In genomic region chr13:37403708-37404107, GRCm38 (mm10) we compare ENCODE assay signal across 24 mouse cellular contexts. TPM values are rescaled to one million over a fixed set of nuclear protein-coding genes. Genes with fewer than 3 reads are reported as not detected.
A peak's percentile ranks its signal among the peaks of the same experiment; 100 is the strongest.
DNase-seq lines count a peak whose midpoint lies in the region; ATAC-seq and TF ChIP-seq lines count a peak whose summit lies in the region.
"Had no signal": no experiment of that assay in that cellular context is flagged by ENCODE, and none has a peak within 500 bp of the region (broad histone marks: within the 10 kb centered on the region; RNA-seq: fewer than 3 reads in every experiment).

No protein-coding gene starts in this region.

- no peak for TF ChIP-seq EP300 in stomach, postnatal 0 days (optimal IDR thresholded peaks at IDR 0.05)

- H3K9ac ChIP-seq in stomach, postnatal 0 days (ENCODE audit: low read length), result no peak overlapping the region
- H3K9ac ChIP-seq: embryonic facial prominence, embryonic 12.5 days; forebrain, embryonic 13.5 days; forebrain, embryonic 15.5 days; forebrain, postnatal 0 days had no signal

- intact Hi-C loops in left cerebral cortex, adult 2 months (cut with DNase I), result no loop called here

- H3K27me3 ChIP-seq in splenic B cell, adult 2 months (ENCODE audit: control insufficient read depth, insufficient read depth, low read length, poor library complexity, severe bottlenecking), result no peaks in the 10 kb centered on the region
- no peaks in the 10 kb centered on the region for H3K27me3 ChIP-seq in stomach, postnatal 0 days (ENCODE audit: control insufficient read depth, insufficient read depth, low read length)
- H3K27me3 ChIP-seq: embryonic facial prominence, embryonic 12.5 days; forebrain, embryonic 13.5 days; forebrain, embryonic 15.5 days had no signal

- H3K4me2 ChIP-seq in stomach, postnatal 0 days (replicated peaks; ENCODE audit: low read depth), result no peak overlapping the region
- H3K4me2 ChIP-seq: embryonic facial prominence, embryonic 12.5 days; forebrain, embryonic 13.5 days; forebrain, embryonic 15.5 days had no signal

- DNase-seq in CD4-positive, CD25-positive, alpha-beta regulatory T cell, adult 2 months (ENCODE audit: low read depth, low spot score), result peak; percentile 13
- peak; percentile 8 to 10 for DNase-seq in natural killer cell, adult 2 months (ENCODE audit: low spot score in 2 of 2)
- peak; percentile 62 for DNase-seq in splenic B cell, adult 2 months (ENCODE audit: low read depth, low spot score)
- DNase-seq in stomach, postnatal 0 days (ENCODE audit: low spot score), result no peak
- DNase-seq in left cerebral cortex, adult 2 months (ENCODE audit: extremely low spot score in 1 of 2, low spot score in 2 of 2), result no peak
- no peak for DNase-seq in layer of hippocampus, adult 8-10 months (ENCODE audit: low spot score in 2 of 2)
- DNase-seq: adrenal gland, adult 2 months; adrenal gland, postnatal 10 days; adrenal gland, postnatal 36 days; cerebellum, adult 11-12 months; cerebellum, adult 2 months; cerebellum, adult 9-10 months; cerebellum, postnatal 10 days; cerebellum, postnatal 25 days; forebrain, postnatal 0 days had no signal

- WGBS in stomach, postnatal 0 days, result 91% methylated on average over 2 of the region's 2 CpGs

- TF ChIP-seq CTCF in stomach, postnatal 0 days (IDR thresholded peaks at IDR 0.05; ENCODE audit: low read depth), result no peak
- no peak for TF ChIP-seq CTCF in left cerebral cortex, adult 2 months (IDR thresholded peaks at IDR 0.05)

- H3K27ac ChIP-seq in stomach, postnatal 0 days (replicated peaks), result no peak overlapping the region
- H3K27ac ChIP-seq in left cerebral cortex, adult 2 months, result no peak overlapping the region
- H3K27ac ChIP-seq: embryonic facial prominence, embryonic 10.5 days; embryonic facial prominence, embryonic 12.5 days; forebrain, embryonic 13.5 days; forebrain, embryonic 15.5 days had no signal

- peaks cover 2% of the 10 kb centered on the region; the same call in 1 of the 2 replicates for H3K36me3 ChIP-seq in splenic B cell, adult 2 months (ENCODE audit: control insufficient read depth, insufficient read depth, low read length, poor library complexity, severe bottlenecking)
- no peaks in the 10 kb centered on the region for H3K36me3 ChIP-seq in stomach, postnatal 0 days (ENCODE audit: control insufficient read depth, insufficient read depth, low read length)
- H3K36me3 ChIP-seq: embryonic facial prominence, embryonic 10.5 days; embryonic facial prominence, embryonic 12.5 days; forebrain, embryonic 15.5 days; G1E had no signal

- H3K9me3 ChIP-seq in stomach, postnatal 0 days (ENCODE audit: control insufficient read depth, low read length), result no peaks in the 10 kb centered on the region
- H3K9me3 ChIP-seq: embryonic facial prominence, embryonic 10.5 days; embryonic facial prominence, embryonic 12.5 days; forebrain, embryonic 13.5 days; forebrain, embryonic 15.5 days; G1E had no signal

- H3K4me1 ChIP-seq in stomach, postnatal 0 days (replicated peaks; ENCODE audit: control insufficient read depth, insufficient read depth), result no peaks in the 10 kb centered on the region
- H3K4me1 ChIP-seq: embryonic facial prominence, embryonic 10.5 days; embryonic facial prominence, embryonic 12.5 days; forebrain, embryonic 13.5 days; forebrain, embryonic 15.5 days had no signal

- H3K4me3 ChIP-seq in stomach, postnatal 0 days (ENCODE audit: low read depth, low read length), result no peak overlapping the region
- H3K4me3 ChIP-seq in left cerebral cortex, adult 2 months, result no peak overlapping the region
- H3K4me3 ChIP-seq: embryonic facial prominence, embryonic 10.5 days; embryonic facial prominence, embryonic 12.5 days; forebrain, embryonic 13.5 days; forebrain, embryonic 15.5 days had no signal

- no peak for ATAC-seq in CD4-positive, CD25-positive, alpha-beta regulatory T cell, adult 4 months
- peak; percentile 28 for ATAC-seq in activated CD4-positive, CD25-positive, alpha-beta regulatory T cell, adult 4 months
- no peak for ATAC-seq in stomach, postnatal 0 days (ENCODE audit: low FRiP score, low TSS enrichment)
- ATAC-seq: forebrain, embryonic 13.5 days; forebrain, embryonic 15.5 days; forebrain, postnatal 0 days; Patski had no signal

RNA-seq across cellular contexts. Expression of gene Ly86, which starts 58.7 kb away (rescaled TPM):
- polyA plus RNA-seq in CD4-positive, CD25-positive, alpha-beta regulatory T cell, adult 4 months (2017; shearing (Covaris generic)), result 10 to 100 TPM in 1 of 2 experiments, 1 to 10 TPM in 1; 2.6 to 10.2 TPM
- 1 to 10 TPM; 3.5 to 6.3 TPM for polyA plus RNA-seq in activated CD4-positive, CD25-positive, alpha-beta regulatory T cell, adult 4 months (2017; shearing (Covaris generic))
- polyA plus RNA-seq in stomach, postnatal 0 days (2015; fragmentation: Nextera tagmentation; extraction: Ambion mirVana), result 7.4 TPM in 2 replicates
- 1 to 10 TPM; 8.5 to 8.7 TPM for total RNA-seq in left cerebral cortex, adult 2 months (2021)
- 10 to 100 TPM in 2 of 4 experiments, 1 to 10 TPM in 2; 8.7 to 78.2 (median 39.6) TPM for total RNA-seq in layer of hippocampus, adult 8-10 months (2022)
- polyA plus RNA-seq: C2C12, G1E, Patski had no signal

Comparison
In these comparisons a context has a peak if more than half of its experiments do, and no peak if none do; other contexts are left out.
1. DNase-seq: peak in CD4-positive, CD25-positive, alpha-beta regulatory T cell, adult 2 months (single experiment), natural killer cell, adult 2 months (2 of 2) and splenic B cell, adult 2 months (single experiment); none in stomach, postnatal 0 days (single experiment), left cerebral cortex, adult 2 months (0 of 2) and layer of hippocampus, adult 8-10 months (0 of 2).